Mouse (Mus musculus) forebrain, embryonic 10.5 days (tissue): ENCODE measurements around the gene Ffar3. TPM values are rescaled to one million over a fixed set of nuclear protein-coding genes. Genes with fewer than 3 reads are reported as not detected.

Experiments used
- DNase-seq: peaks from one replicate; pipeline ENCODE4 v3.0.0-alpha.2; 2017; ENCODE audit warnings: low spot score; ENCODE audit errors: extremely low spot score
- H3K27ac ChIP-seq: fragments of 300-500 bp; sonication (generic); 2 replicates; pipeline ENCODE4 v1.5.1; 2016; ENCODE audit warnings: mild to moderate bottlenecking
- H3K27me3 ChIP-seq: fragments of 300-500 bp; sonication (generic); 2 replicates; pipeline ENCODE4 v1.6.1; 2016; ENCODE audit warnings: mild to moderate bottlenecking; ENCODE audit not compliant: poor library complexity, severe bottlenecking
- H3K36me3 ChIP-seq: fragments of 300-500 bp; sonication (generic); replicated peaks from 2 replicates; pipeline ENCODE4 v1.6.1; 2016; ENCODE audit warnings: mild to moderate bottlenecking, moderate library complexity
- H3K4me1 ChIP-seq: fragments of 300-500 bp; sonication (generic); 2 replicates; pipeline ENCODE4 v1.6.1; 2016
- H3K4me3 ChIP-seq: fragments of 300-500 bp; sonication (generic); 2 replicates; pipeline ENCODE4 v1.5.1; 2016; ENCODE audit warnings: mild to moderate bottlenecking, moderate library complexity
- H3K9me3 ChIP-seq: fragments of 300-500 bp; sonication (generic); 2 replicates; pipeline ENCODE4 v1.6.1; 2016; ENCODE audit warnings: mild to moderate bottlenecking, moderate library complexity
- WGBS: fragments of 180-500 bp; shearing (Covaris S2); methylation state at CpG from one replicate; pipeline ENCODE4 v1.1.7; 2016; 5-methylcytosine and 5-hydroxymethylcytosine counted together
- polyA plus RNA-seq: library from polyadenylated mRNA; unstranded; fragments of >200 nt; fragmentation: Nextera tagmentation; extraction: Ambion mirVana; gene quantifications from 2 replicates; pipeline ENCODE4 v1.2.1, GENCODE M21; 2016

The Ffar3 gene
- polyA plus RNA-seq, 1 experiment from 2014 or later, result not detected

- H3K9me3 ChIP-seq, result no peaks in the 10 kb centered on the region
- no peak for DNase-seq
- H3K4me1 ChIP-seq, result peaks cover 6% of the 10 kb centered on the region; the same call in 1 of the 2 replicates
- H3K27ac ChIP-seq, result 0 out of 2 replicates have a peak overlapping the region, but pooled peaks have one; percentile 8
- no peaks in the 10 kb centered on the region for H3K36me3 ChIP-seq
- H3K4me3 ChIP-seq, result no peak overlapping the region
- 74% methylated on average over 9 of the region's 9 CpGs for WGBS
- no peaks in the 10 kb centered on the region for H3K27me3 ChIP-seq
Measured at GRCm38 (mm10) chr7:30811757-30812290, 44.2 kb downstream of the Ffar3 start.

- no peak overlapping the region for H3K4me3 ChIP-seq
- H3K27ac ChIP-seq, result no peak overlapping the region
- DNase-seq, result no peak
- no peaks in the 10 kb centered on the region for H3K9me3 ChIP-seq
- no peaks in the 10 kb centered on the region for H3K36me3 ChIP-seq
- peaks cover 6% of the 10 kb centered on the region; the same call in 1 of the 2 replicates for H3K4me1 ChIP-seq
- 56% methylated on average over 6 of the region's 6 CpGs for WGBS
- no peaks in the 10 kb centered on the region for H3K27me3 ChIP-seq
Measured at GRCm38 (mm10) chr7:30810319-30810718, 45.7 kb downstream of the Ffar3 start.

- WGBS, result 43% methylated on average over 6 of the region's 6 CpGs
- H3K9me3 ChIP-seq, result peaks cover 3% of the 10 kb centered on the region; the same call in 1 of the 2 replicates
- H3K27ac ChIP-seq, result no peak overlapping the region
- no peak for DNase-seq
- no peaks in the 10 kb centered on the region for H3K4me1 ChIP-seq
- no peaks in the 10 kb centered on the region for H3K27me3 ChIP-seq
- H3K36me3 ChIP-seq, result no peaks in the 10 kb centered on the region
- H3K4me3 ChIP-seq, result no peak overlapping the region
Measured at GRCm38 (mm10) chr7:30805924-30806323, 50.1 kb downstream of the Ffar3 start.

Other genes with a start within 250 kb of the Ffar3 start
- gene Upk1a, start 243.3 kb downstream of the Ffar3 start, polyA plus RNA-seq, result 0.68 and 0.71 TPM in 2 replicates
- 762 and 774 TPM in 2 replicates for gene Cox6b1, start 230.0 kb downstream of the Ffar3 start, polyA plus RNA-seq
- gene Etv2, start 220.3 kb downstream of the Ffar3 start, polyA plus RNA-seq, result 0.30 TPM in 1 of 2 replicates, not detected in the other
- gene Rbm42, start 205.9 kb downstream of the Ffar3 start, polyA plus RNA-seq, result 119 and 129 TPM in 2 replicates
- gene Haus5, start 191.2 kb downstream of the Ffar3 start, polyA plus RNA-seq, result 90.2 and 91.9 TPM in 2 replicates
- not detected in 2 replicates for gene Pmis2, start 184.6 kb downstream of the Ffar3 start, polyA plus RNA-seq
- not detected in 2 replicates for gene 2200002J24Rik, start 157.3 kb downstream of the Ffar3 start, polyA plus RNA-seq
- 1.1 and 1.4 TPM in 2 replicates for gene Atp4a, start 144.0 kb downstream of the Ffar3 start, polyA plus RNA-seq
- gene Tmem147, start 126.6 kb downstream of the Ffar3 start, polyA plus RNA-seq, result 154 and 158 TPM in 2 replicates
- gene Gapdhs, start 112.5 kb downstream of the Ffar3 start, polyA plus RNA-seq, result 0.16 and 0.48 TPM in 2 replicates
- 0.73 and 1.0 TPM in 2 replicates for gene Sbsn, start 104.7 kb downstream of the Ffar3 start, polyA plus RNA-seq
- gene Dmkn, start 92.4 kb downstream of the Ffar3 start, polyA plus RNA-seq, result not detected in 2 replicates
- gene Krtdap, start 68.3 kb downstream of the Ffar3 start, polyA plus RNA-seq, result not detected in 2 replicates
- gene Ffar2, start 32.4 kb downstream of the Ffar3 start, polyA plus RNA-seq, result not detected in 2 replicates
- not detected in 2 replicates for gene Ffar1, start 5.4 kb upstream of the Ffar3 start, polyA plus RNA-seq
- gene Cd22, start 24.2 kb upstream of the Ffar3 start, polyA plus RNA-seq, result not detected in 2 replicates
- gene Mag, start 58.7 kb upstream of the Ffar3 start, polyA plus RNA-seq, result 0.35 and 0.38 TPM in 2 replicates
- gene Hamp2, start 68.5 kb upstream of the Ffar3 start, polyA plus RNA-seq, result not detected in 2 replicates
- not detected in 2 replicates for gene Hamp, start 87.9 kb upstream of the Ffar3 start, polyA plus RNA-seq
- 24.1 and 25.6 TPM in 2 replicates for gene Usf2, start 100.6 kb upstream of the Ffar3 start, polyA plus RNA-seq
- gene Lsr, start 117.3 kb upstream of the Ffar3 start, polyA plus RNA-seq, result 41.9 and 45.9 TPM in 2 replicates
- 2.1 and 2.3 TPM in 2 replicates for gene Fam187b, start 117.6 kb upstream of the Ffar3 start, polyA plus RNA-seq
- gene Fxyd5, start 186.3 kb upstream of the Ffar3 start, polyA plus RNA-seq, result 10.2 and 10.4 TPM in 2 replicates
- gene Fxyd7, start 195.3 kb upstream of the Ffar3 start, polyA plus RNA-seq, result 0.36 and 1.1 TPM in 2 replicates
- 2.2 and 2.5 TPM in 2 replicates for gene Fxyd1, start 201.0 kb upstream of the Ffar3 start, polyA plus RNA-seq
- 0.58 and 0.68 TPM in 2 replicates for gene Lgi4, start 203.2 kb upstream of the Ffar3 start, polyA plus RNA-seq
- 1.9 and 2.8 TPM in 2 replicates for gene Fxyd3, start 220.5 kb upstream of the Ffar3 start, polyA plus RNA-seq